Mouse (Mus musculus): ENCODE measurements around the gene 1600014C23Rik. TPM values are rescaled to one million over a fixed set of nuclear protein-coding genes. Genes with fewer than 3 reads are reported as not detected.

1600014C23Rik gene
- total RNA-seq, 2 experiments from 2014 or later = 0.55 to 0.75 TPM

DNA sequence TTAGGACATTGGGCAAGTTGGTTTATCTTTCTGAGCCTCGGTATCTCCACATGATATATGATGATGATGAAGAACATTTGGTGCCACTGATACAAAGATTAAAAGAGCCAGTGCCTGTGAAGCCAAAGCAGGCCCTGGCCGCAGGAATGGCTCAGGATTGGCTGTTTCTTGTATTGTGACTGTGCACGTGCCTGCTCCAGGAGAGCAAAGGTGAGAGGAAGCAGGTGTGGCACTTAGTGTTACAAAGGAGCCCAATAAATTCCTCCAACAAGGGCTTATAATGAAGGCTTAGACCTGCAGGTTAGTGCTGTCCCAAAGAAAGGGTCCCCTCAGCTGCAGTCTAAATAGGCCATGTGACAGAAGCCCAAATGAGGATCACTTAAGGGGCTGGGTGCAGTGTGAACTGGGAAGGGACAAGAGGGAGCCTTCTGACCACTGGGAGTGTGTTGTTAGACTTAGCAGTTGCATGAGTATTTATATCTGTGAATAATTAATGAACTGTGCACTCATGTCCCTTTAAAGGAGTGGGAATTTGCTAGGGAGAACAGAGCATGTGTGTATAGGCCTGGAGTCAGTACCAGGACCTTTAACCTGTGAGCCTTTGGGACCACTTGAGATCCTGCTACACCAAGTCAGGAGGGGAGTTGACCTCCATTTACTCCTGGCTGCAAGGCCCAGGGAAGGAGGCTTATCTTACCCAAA lies 34.5 kb downstream of the 1600014C23Rik start:
- intact Hi-C loops (cut with DNase I) = no loop called here
- DNase-seq (ENCODE audit: low spot score) = no peak

DNA sequence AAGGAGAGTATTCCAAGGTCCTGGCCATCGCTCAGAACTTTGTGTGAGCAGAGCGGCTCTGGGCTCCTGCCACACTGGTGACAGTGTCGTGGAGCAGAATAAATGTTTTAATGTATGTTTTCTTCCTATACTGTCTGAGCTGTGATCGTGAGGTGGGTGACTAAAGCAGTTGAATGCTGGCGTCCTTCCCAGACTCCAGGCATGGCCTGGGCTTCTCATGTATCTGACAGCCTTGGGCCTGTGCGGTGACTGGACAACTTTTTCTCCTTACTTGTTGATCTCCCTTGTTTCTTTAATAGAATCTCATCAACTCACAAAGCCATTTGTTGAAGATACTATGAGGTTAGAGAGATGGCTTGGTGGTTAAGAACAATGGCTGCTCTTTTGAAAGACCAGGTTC lies 35.3 kb downstream of the 1600014C23Rik start:
- intact Hi-C loops (cut with DNase I) = no loop called here
- DNase-seq (ENCODE audit: low spot score) = no peak

DNA sequence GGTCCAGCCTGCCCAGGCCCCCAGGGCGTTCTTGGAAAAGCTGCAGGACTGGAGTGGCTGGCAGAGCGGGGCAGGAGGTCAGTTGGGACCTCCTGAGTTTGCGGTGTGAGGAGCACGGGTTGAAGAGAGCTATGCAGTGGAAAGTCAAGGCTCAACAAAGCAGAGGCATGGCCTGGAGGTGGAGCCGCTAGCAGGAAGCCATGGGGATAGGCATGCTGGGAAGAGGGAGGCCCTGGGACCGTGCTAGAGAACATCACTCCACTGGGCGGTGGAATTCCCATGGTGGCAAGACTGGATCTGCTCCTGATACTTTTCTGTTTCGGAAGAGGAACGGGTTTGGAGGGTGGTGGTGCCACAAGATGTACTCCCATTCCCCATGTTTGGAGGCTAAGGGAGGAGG lies 36.7 kb downstream of the 1600014C23Rik start:
- DNase-seq (ENCODE audit: low spot score) = no peak
- intact Hi-C loops (cut with DNase I) = no loop called here

DNA sequence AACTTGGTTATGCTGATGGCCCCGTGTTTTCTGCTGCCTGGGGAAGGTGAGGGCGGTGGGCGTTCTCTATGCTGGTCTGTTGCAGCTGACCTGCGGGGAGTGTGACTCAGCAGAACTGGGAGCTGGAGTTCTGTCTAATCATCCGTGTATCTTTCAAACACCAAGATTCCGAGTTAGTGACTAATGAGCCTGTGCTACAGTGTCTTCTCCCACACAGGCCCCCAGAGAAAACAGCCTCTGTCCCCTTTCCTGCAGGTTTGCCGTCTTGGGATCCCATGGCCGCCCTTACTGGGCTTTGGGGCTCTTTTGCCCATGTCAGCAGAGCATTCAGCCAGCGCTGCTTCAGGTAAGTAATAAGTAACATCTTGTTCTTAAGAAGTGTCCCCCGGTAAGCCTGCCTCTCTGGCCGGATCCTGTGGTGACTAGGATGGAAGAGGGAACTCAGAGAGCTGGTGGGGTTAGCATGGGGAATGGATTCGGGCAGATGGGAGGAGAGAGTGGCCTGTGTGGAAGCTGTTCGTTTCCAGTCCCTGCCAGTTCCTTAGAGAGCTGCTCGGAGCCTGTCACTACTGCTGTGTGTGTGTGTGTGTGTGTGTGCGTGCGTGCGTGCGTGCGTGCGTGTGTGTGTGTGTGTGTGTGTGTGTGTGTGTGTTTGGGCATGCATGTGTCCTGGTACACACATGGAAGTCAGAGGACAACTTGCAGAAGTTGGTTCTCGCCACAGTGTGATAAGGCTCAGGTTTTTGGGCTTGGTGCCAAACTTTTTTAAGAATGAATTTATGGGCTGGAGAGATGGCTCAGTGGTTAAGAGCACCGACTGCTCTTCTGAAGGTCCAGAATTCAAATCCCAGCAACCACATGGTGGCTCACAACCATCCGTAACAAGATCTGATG lies 38.2 kb downstream of the 1600014C23Rik start:
- no peak for DNase-seq (ENCODE audit: low spot score)
- intact Hi-C loops (cut with DNase I) = no loop called here

DNA sequence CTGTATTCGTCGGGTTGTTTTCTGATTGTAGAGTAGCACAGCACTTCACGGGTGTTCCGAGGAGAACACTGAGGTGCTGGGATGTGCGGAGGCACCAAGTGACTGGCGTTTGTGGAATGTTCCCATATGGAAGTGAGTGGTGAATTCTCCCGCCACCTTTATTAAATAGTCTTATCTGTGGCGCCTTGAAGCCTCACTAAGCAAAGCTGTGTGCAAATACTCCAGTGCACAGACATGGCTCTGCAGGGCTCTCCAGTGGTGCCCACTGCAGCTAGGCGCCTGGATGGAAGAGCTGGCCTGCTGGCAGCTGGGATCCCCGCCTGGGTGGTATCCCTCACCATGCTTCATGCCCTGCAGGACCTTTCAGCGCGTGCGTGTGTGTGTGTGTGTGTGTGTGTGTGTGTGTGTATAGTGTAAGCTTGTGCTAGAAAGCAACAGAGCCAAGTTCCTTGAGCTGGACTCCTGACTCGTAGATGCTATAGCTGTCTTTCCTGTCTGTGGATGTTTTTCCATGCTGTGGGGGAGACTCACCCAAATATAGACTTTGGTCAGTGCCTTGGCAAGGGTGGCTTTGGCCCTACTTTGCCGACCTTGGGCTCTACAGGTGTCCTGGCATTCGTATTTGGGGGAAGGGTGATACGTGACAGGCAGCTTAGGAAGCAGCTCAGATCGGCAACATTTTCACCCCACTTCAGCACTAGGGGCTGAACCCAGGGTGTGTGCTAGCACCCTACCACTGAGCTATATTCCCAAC lies 39.7 kb downstream of the 1600014C23Rik start:
- intact Hi-C loops (cut with DNase I) = no loop called here
- no peak for DNase-seq (ENCODE audit: low spot score)

DNA sequence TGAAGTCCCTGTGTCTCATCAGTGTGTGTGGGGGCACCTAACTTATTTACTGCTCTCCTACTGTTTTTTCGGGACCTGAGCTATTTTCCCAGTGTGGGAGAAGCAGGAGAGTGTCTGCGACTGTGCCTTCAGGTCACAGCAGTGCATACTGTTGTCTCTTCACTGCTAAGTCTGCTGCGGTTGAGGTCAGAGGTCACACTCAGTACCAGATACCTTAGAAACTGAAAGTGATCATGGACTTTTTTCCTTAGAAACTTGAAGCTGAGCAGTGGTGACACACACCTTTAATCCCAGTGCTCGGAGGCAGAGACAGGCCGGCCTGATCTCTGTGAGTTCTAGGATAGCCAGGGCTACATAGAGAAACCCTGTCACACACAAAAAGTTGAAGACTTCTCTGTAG lies 41.5 kb downstream of the 1600014C23Rik start:
- no peak for DNase-seq (ENCODE audit: low spot score)
- intact Hi-C loops (cut with DNase I) = no loop called here

DNA sequence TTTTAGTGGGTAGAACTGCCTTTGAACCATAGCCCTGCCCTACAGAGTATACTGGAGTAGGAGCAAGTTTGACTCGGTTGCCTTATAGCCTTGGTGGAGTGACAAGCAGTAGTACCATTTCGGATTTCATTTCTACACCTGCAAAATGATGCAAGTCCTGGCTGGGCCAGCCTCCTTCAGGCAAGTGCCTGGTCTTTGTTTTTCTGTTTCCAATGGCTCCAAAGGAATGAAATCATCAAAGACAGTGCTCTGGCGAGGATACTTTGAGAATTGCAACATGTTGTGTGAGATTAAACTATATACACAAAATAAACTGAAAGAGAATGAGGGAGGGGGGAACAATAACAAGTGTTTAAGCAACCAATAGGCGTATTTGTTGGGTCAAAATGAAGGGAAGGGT lies 43.6 kb downstream of the 1600014C23Rik start:
- intact Hi-C loops (cut with DNase I) = no loop called here
- DNase-seq (ENCODE audit: low spot score) = no peak

DNA sequence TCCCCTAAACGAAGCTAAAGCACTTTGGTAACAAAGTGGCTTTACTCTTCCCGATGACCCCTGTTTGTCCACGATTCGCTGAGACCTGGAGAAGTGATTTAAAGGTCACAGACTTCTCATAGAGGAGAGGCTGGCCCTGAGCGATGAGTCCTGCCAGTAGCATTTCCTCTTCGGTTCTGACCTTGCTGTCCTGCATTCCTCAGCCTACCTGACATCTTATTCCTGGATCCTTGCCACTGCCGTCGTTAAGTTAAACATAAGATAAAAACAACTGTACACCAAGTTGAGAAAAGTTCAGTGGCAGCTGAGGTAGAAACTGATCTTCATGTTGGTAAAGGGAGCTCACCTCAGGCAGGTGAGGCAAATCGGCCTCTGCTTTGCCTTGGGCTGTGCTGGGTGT lies 44.5 kb downstream of the 1600014C23Rik start:
- DNase-seq (ENCODE audit: low spot score) = no peak
- intact Hi-C loops (cut with DNase I) = no loop called here

DNA sequence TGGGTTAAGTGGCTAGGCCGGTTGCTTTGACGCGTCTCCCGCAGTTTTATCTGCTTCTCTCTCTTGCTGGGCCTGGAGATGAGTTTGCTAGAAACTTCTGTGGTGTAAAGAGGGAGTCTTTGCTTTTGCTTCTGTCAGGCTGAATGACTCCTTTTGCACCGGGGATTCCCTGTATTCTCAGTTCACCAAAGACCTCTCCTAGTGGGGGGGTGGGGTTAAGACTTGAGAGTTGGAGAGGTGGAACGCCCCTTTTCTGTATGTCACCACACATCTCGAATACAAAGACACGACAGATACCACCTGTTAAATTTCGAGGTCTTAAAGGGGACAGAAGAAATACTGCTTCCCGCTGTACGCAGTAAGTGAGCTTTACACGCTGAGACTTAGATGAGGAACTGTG lies 46.9 kb downstream of the 1600014C23Rik start, which contains the start of gene Tmem63b:
Tmem63b (minus strand) TSS at position 190 of the 400 bp plus-strand sequence.
- no peak for DNase-seq (ENCODE audit: low spot score)
- intact Hi-C loops (cut with DNase I) = no loop called here

DNA sequence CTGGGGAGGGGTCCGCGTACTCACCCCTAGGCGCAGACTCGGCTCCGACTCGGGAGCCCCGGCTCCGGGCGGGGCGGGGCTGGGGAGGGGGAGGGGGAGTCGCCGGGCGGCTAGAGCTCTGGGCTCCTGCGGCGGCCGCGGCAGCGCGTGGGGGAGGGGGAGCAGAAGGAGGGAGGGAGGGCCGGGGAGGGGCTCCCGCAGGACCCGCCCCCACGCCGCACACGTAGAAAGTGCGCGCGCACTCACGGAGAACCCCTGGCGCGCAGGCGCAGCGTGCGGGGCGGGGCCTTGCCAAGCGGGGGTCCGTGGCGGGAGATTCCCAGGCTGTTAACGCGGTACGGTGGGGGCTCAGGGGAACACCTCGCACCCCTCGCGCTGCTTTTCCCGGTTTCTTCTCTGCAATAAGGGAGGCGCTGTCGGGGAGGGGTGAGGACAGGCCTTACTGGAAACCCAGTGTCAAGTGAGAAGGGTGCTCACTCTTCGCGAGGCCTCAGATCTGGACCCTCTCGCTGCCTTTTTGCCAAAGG lies 47.5 kb downstream of the 1600014C23Rik start, which contains the start of gene Mrpl14:
Mrpl14 (plus strand) TSS at position 230 of the 527 bp plus-strand sequence.
- intact Hi-C loops (cut with DNase I) = no loop called here

DNA sequence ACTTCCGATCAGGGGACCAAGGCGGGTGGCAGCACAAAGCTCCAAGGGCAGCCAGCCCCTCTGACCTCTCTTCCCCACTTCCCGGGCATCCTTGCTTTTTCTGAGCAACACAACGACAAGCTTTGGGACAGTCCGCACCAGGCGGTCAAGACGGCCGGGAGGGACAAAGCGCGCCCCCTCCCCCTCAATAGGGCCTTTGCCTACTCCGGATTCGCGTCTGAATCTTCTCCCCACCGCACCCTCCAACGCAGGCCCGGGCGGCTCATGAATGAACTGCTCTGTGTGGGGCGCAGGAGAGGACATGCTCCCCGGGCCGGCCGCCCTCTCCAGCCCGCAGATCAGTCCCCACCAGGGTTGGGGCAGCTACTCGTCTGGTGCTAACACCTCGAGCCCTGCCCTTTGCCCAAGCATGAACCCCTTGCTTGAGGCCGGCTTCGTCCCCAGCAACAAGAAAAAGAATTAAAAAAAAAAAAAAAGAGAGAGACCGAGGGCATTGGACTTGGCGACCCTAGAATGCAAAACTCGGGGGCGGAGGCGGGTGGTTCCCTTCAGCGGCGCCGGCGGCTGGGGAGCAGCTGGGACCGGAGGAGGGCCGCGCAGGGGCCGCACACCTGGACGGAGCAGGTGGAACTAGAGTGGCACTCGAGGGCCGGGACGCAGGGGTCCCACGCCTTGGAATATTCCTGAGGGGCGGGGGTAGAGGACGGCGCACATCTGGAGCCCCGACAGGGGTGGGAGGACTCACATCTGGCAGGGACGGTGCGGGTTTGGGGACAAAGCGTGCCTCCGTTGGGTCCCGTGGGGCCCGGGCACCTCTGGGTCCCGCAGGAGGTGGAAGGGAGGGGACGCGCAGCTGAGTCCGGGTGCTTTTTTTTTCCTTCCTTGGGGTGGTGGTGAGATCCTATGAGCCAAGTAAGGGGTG lies 48.2 kb downstream of the 1600014C23Rik start:
- DNase-seq (ENCODE audit: low spot score) = no peak
- intact Hi-C loops (cut with DNase I) = no loop called here

More for the DNA sequence above, 47.5 kb downstream of the 1600014C23Rik start, which contains the start of gene Mrpl14:
- DNase-seq (ENCODE audit: low spot score) = peak; percentile 81

DNA sequence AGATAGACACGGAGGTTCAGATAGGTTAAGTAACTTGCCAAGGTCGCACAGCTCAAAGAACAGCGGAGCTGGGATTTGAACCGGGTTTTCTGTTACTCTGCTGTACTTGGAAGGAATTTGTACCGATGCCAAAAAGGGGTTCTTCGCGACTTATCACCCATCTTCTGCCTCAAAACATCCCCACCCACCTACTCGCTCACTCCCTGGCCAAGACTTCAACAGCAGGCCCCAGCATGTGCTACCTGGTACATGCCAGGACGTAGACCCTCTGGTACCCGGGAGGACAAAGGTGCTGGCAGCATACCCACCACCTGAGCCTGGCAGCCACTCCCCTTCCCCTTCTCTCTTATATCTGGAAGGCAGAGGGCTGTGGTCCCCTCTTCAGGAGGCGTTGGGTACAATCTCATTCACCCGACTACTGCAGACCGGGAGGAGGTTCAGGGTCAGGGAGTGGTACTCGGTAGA lies 48.9 kb downstream of the 1600014C23Rik start:
- DNase-seq (ENCODE audit: low spot score) = no peak
- intact Hi-C loops (cut with DNase I) = no loop called here

Other genes with a start within 250 kb of the 1600014C23Rik start
- 10 to 100 TPM; 20.1 to 20.2 TPM for gene Aars2, start 227.0 kb downstream of the 1600014C23Rik start, total RNA-seq (2021)
- not detected for gene Tcte1, start 210.4 kb downstream of the 1600014C23Rik start, total RNA-seq (2021)
- under 1 TPM in 1 of 2 experiments, not detected in 1; 0.05 TPM for gene Tmem151b, start 184.2 kb downstream of the 1600014C23Rik start, total RNA-seq (2021)
- 1 to 10 TPM; 1.3 to 1.4 TPM for gene Nfkbie, start 178.1 kb downstream of the 1600014C23Rik start, total RNA-seq (2021)
- 10 to 100 TPM; 23.7 to 24.3 TPM for gene Slc35b2, start 170.0 kb downstream of the 1600014C23Rik start, total RNA-seq (2021)
- 1,000 to 10,000 TPM; 1,042 to 1,257 TPM for gene Hsp90ab1, start 160.6 kb downstream of the 1600014C23Rik start, total RNA-seq (2021)
- gene Slc29a1, start 134.2 kb downstream of the 1600014C23Rik start, total RNA-seq (2021) = 10 to 100 TPM; 77.9 to 78.4 TPM
- gene Mymx, start 131.7 kb downstream of the 1600014C23Rik start, total RNA-seq (2021) = not detected
- not detected for gene Capn11, start 74.5 kb downstream of the 1600014C23Rik start, total RNA-seq (2021)
- gene Mrpl14, start 47.5 kb downstream of the 1600014C23Rik start, total RNA-seq (2021) = 100 to 1,000 TPM; 132 to 139 TPM
- 10 to 100 TPM; 83.5 to 86.1 TPM for gene Tmem63b, start 46.9 kb downstream of the 1600014C23Rik start, total RNA-seq (2021)